Mouse (Mus musculus): ENCODE results near the gene Cdkn2a.

DNA sequence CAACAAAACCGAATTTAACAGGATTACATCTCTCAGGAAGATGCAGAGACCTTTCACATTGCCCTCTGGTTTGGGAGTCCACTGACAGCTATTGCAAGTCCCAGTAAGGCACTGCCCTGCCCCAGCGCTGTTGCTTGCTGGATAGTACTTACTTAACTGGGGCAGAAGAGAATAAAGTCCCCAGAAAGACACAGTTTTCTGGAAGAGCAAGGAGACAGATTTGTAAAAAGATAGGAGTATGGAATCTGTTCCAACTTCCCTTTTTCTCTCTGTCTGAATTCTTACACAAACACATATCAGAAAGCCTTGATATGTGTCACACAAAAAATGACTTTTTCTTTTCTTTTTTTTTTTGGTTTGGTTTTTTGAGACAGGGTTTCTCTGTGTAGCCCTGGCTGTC, 5.3 kb upstream of the Cdkn2a start:
- no peak for TF ChIP-seq CTCF (IDR thresholded peaks at IDR 0.05; ENCODE audit: extremely low read depth, insufficient read length, insufficient replicate concordance, low read depth, low read length)
- TF ChIP-seq POLR2A (IDR thresholded peaks at IDR 0.05; ENCODE audit: low read depth, low read length), result no peak

All from small intestine, adult 2 months (tissue).